ENCODE assay signal across 9 mouse cellular contexts in genomic region chr8:110478576-110478975, GRCm38 (mm10).
DNase-seq lines count a peak whose midpoint lies in the region; ATAC-seq and TF ChIP-seq lines count a peak whose summit lies in the region.
"Had no signal": no experiment of that assay in that cellular context is flagged by ENCODE, and none has a peak within 500 bp of the region (broad histone marks: within the 10 kb centered on the region; RNA-seq: fewer than 3 reads in every experiment).

No protein-coding gene starts in this region.

- no peaks in the 10 kb centered on the region for H3K27me3 ChIP-seq in neural tube, embryonic 11.5 days (ENCODE audit: control insufficient read depth, insufficient read depth, low read length)
- no peaks in the 10 kb centered on the region for H3K27me3 ChIP-seq in neural tube, embryonic 15.5 days (replicated peaks)
- H3K27me3 ChIP-seq in embryonic facial prominence, embryonic 13.5 days = 0 out of 2 replicates have a peak, but pooled peaks cover 4% of the 10 kb centered on the region
- H3K27me3 ChIP-seq: limb, embryonic 13.5 days had no signal

- H3K9me3 ChIP-seq in neural tube, embryonic 11.5 days (ENCODE audit: control insufficient read depth, low read length) = no peaks in the 10 kb centered on the region
- H3K9me3 ChIP-seq in neural tube, embryonic 15.5 days (replicated peaks) = no peaks in the 10 kb centered on the region
- H3K9me3 ChIP-seq in embryonic facial prominence, embryonic 13.5 days = no peaks in the 10 kb centered on the region
- H3K9me3 ChIP-seq: limb, embryonic 13.5 days had no signal

- H3K4me1 ChIP-seq in neural tube, embryonic 11.5 days (ENCODE audit: control insufficient read depth, insufficient read depth, low read length) = peaks cover 6% of the 10 kb centered on the region
- peaks cover 11% of the 10 kb centered on the region for H3K4me1 ChIP-seq in neural tube, embryonic 15.5 days
- peaks cover 9% of the 10 kb centered on the region for H3K4me1 ChIP-seq in embryonic facial prominence, embryonic 13.5 days

- no peak overlapping the region for H3K4me3 ChIP-seq in neural tube, embryonic 11.5 days (ENCODE audit: low read depth, low read length)
- H3K4me3 ChIP-seq in neural tube, embryonic 15.5 days (replicated peaks) = no peak overlapping the region
- no peak overlapping the region for H3K4me3 ChIP-seq in embryonic facial prominence, embryonic 13.5 days
- H3K4me3 ChIP-seq in left cerebral cortex, adult 2 months = no peak overlapping the region
- H3K4me3 ChIP-seq: limb, embryonic 13.5 days had no signal

- ATAC-seq in neural tube, embryonic 11.5 days (ENCODE audit: insufficient read depth, low FRiP score, low TSS enrichment) = no peak
- no peak for ATAC-seq in neural tube, embryonic 15.5 days (ENCODE audit: low FRiP score)
- ATAC-seq in embryonic facial prominence, embryonic 13.5 days (ENCODE audit: insufficient number of reproducible peaks, insufficient read depth, low FRiP score, low TSS enrichment, low read depth) = no peak
- ATAC-seq in activated CD4-positive, CD25-positive, alpha-beta regulatory T cell, adult 4 months = no peak

- peak; percentile 31 to 76 for DNase-seq in adrenal gland, adult (ENCODE audit: inconsistent age in 2 of 2, low spot score in 1 of 2)
- DNase-seq in adrenal gland, adult 8-10 months = no peak
- peak; percentile 33 for DNase-seq in neural tube, embryonic 11.5 days (ENCODE audit: low spot score)
- DNase-seq in left cerebral cortex, adult 2 months (ENCODE audit: extremely low spot score in 1 of 2, low spot score in 2 of 2) = peak; percentile 47 to 54
- no peak for DNase-seq in spleen, postnatal 10 days (ENCODE audit: low spot score in 2 of 2)

- no peaks in the 10 kb centered on the region for H3K36me3 ChIP-seq in neural tube, embryonic 11.5 days (ENCODE audit: control insufficient read depth, insufficient read depth, low read length)
- no peaks in the 10 kb centered on the region for H3K36me3 ChIP-seq in neural tube, embryonic 15.5 days
- H3K36me3 ChIP-seq in embryonic facial prominence, embryonic 13.5 days = no peaks in the 10 kb centered on the region
- H3K36me3 ChIP-seq: limb, embryonic 13.5 days had no signal

- no peak overlapping the region for H3K9ac ChIP-seq in neural tube, embryonic 11.5 days (ENCODE audit: low read length)
- no peak overlapping the region for H3K9ac ChIP-seq in neural tube, embryonic 15.5 days (replicated peaks)
- no peak overlapping the region for H3K9ac ChIP-seq in embryonic facial prominence, embryonic 13.5 days
- H3K9ac ChIP-seq: limb, embryonic 13.5 days had no signal

- intact Hi-C loops in left cerebral cortex, adult 2 months (cut with DNase I) = loop anchor here (1.0 to 5.0 kb wide), 4 partner anchors 276 to 348 kb away; partner anchors contain the start of gene Calb2

- no peak overlapping the region for H3K27ac ChIP-seq in neural tube, embryonic 11.5 days (ENCODE audit: low read depth, low read length)
- H3K27ac ChIP-seq in neural tube, embryonic 15.5 days (replicated peaks) = no peak overlapping the region
- H3K27ac ChIP-seq in embryonic facial prominence, embryonic 13.5 days = no peak overlapping the region
- H3K27ac ChIP-seq in left cerebral cortex, adult 2 months = no peak overlapping the region
- H3K27ac ChIP-seq: limb, embryonic 13.5 days had no signal

- H3K4me2 ChIP-seq in neural tube, embryonic 11.5 days (ENCODE audit: low read depth) = no peak overlapping the region
- no peak overlapping the region for H3K4me2 ChIP-seq in neural tube, embryonic 15.5 days
- H3K4me2 ChIP-seq in embryonic facial prominence, embryonic 13.5 days = peak overlapping the region; percentile 12; the same call in 1 of the 2 replicates
- H3K4me2 ChIP-seq: limb, embryonic 13.5 days had no signal

- peak; percentile 84 for TF ChIP-seq CTCF in left cerebral cortex, adult 2 months (IDR thresholded peaks at IDR 0.05)

- 49% methylated on average over 6 of the region's 6 CpGs for WGBS in neural tube, embryonic 11.5 days
- 46% methylated on average over 6 of the region's 6 CpGs for WGBS in neural tube, embryonic 15.5 days
- 23% methylated on average over 6 of the region's 6 CpGs for WGBS in embryonic facial prominence, embryonic 13.5 days

Comparison
In these comparisons a context has a peak if more than half of its experiments do, and no peak if none do; other contexts are left out.
1. DNase-seq: peak in adrenal gland, adult (2 of 2), neural tube, embryonic 11.5 days (single experiment) and left cerebral cortex, adult 2 months (2 of 2); none in adrenal gland, adult 8-10 months (single experiment) and spleen, postnatal 10 days (0 of 2).